Mouse (Mus musculus) olfactory bulb, adult 2 months (tissue): Measurements from ENCODE around the gene Cacna1c. TPM values are rescaled to one million over a fixed set of nuclear protein-coding genes. Genes with fewer than 3 reads are reported as not detected.

ENCODE experiments used
- H3K27ac ChIP-seq: fragments of 200-500 bp; 2 replicates; pipeline ENCODE4 v1.5.1; 2012; ENCODE audit warnings: low read depth, low read length; ENCODE audit not compliant: insufficient read depth
- H3K4me1 ChIP-seq: fragments of 200-500 bp; 2 replicates; pipeline ENCODE4 v1.6.1; 2012; ENCODE audit warnings: low read length; ENCODE audit not compliant: control insufficient read depth, insufficient read depth
- H3K4me3 ChIP-seq: fragments of 200-500 bp; 2 replicates; pipeline ENCODE4 v1.5.1; 2012; ENCODE audit warnings: mild to moderate bottlenecking, low read depth, low read length, moderate library complexity; ENCODE audit not compliant: insufficient read depth
- CTCF ChIP-seq: fragments of 200-500 bp; IDR thresholded peaks from 2 replicates; pipeline ENCODE4 v1.5.1; 2012; ENCODE audit warnings: low read depth, mild to moderate bottlenecking, low read length, moderate library complexity; ENCODE audit not compliant: insufficient read depth
- POLR2A ChIP-seq: fragments of 200-500 bp; IDR thresholded peaks from 2 replicates; pipeline ENCODE4 v1.6.1; 2012; ENCODE audit warnings: mild to moderate bottlenecking, low read depth, low read length, moderate library complexity; ENCODE audit not compliant: insufficient read depth
- WGBS: fragments of 180-500 bp; shearing (Covaris S2); methylation state at CpG from one replicate; pipeline ENCODE4 v1.1.7; 2018; 5-methylcytosine and 5-hydroxymethylcytosine counted together
- polyA plus RNA-seq: library from polyadenylated mRNA; stranded (reverse); fragments of >200 nt; gene quantifications from 2 replicates; pipeline ENCODE4 v1.2.4, GENCODE M21; 2012; ENCODE audit warnings: low replicate concordance; ENCODE audit not compliant: missing spikeins, insufficient read depth, insufficient read length

Cacna1c gene
- polyA plus RNA-seq, 1 experiment = 35.8 TPM

DNA sequence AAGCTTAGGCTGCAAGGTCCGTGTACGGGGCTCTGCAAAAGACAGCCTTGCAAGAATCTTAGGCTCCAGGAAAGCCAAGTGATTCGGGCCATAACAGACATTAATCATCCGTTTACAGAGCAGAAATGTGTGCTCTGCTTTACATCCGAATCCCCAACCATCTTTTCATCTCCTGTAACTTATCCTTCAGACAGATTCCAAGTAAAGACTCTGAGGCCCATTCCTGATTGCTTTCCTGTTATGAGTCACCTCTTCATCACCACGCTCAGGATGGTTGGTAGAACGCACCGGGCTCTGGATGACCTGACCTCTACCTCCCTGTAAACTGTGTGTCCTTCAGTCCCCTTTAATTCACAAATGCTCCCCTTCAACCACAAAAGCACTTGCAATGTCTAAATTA lies 175.0 kb downstream of the Cacna1c start:
- Histone ChIP-seq H3K27ac (no peak overlapping the region), H3K4me3 (no peak overlapping the region), H3K4me1 (peaks cover 25% of the 10 kb centered on the region)
- TF ChIP-seq POLR2A (no peak), CTCF (no peak)
- 62% methylated on average over 8 of the region's 8 CpGs for WGBS

DNA sequence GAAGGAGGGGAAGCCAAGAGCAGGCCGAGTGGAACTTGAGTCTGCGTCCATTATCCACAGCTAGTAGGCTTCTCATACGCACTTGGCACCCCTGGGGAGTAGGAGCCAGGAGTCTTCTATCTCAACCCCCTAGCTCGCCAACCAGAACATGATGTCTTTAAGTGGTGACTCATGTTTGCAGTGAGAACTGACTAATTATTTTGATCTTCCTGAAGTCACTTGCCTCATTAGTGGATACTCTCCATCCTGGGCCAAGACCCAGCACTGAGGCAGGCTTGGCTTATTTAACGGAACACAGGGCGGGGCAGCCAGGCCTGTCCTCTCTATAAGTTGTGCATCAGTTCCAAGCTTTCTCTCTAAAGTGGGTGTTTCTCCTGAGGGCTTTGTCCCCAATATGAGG lies 177.3 kb downstream of the Cacna1c start:
- WGBS = 53% methylated on average over 6 of the region's 6 CpGs

DNA sequence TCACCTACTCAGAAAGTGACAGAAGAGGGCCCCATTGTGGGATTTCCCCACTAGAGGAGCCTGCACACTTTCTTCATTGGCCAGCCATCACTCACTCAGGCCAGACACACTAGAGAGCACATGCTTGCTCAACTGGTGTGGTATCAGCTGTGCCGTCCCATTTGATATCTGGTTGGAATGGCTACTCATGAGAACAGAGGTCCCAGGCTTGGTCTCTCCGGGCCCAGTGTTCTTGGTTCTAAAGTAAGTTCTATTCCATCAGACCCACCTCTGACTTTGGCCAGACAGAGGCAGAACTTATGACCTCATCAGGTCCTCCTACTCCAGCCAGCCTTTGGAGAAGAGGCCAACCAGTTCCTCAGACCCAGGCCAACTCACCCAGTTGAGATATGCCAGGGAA lies 178.0 kb downstream of the Cacna1c start:
- 98% methylated on average over 2 of the region's 2 CpGs for WGBS
- Histone ChIP-seq H3K4me3 (no peak overlapping the region), H3K4me1 (peaks cover 24% of the 10 kb centered on the region), H3K27ac (no peak overlapping the region)
- TF ChIP-seq POLR2A (no peak), CTCF (no peak)

More for the DNA sequence above, 177.3 kb downstream of the Cacna1c start:
- 0 out of 2 replicates have a peak overlapping the region, but pooled peaks have one; percentile 10 for H3K27ac ChIP-seq
- peaks cover 24% of the 10 kb centered on the region for H3K4me1 ChIP-seq
- no peak overlapping the region for H3K4me3 ChIP-seq
- TF ChIP-seq CTCF = no peak
- TF ChIP-seq POLR2A = no peak

DNA sequence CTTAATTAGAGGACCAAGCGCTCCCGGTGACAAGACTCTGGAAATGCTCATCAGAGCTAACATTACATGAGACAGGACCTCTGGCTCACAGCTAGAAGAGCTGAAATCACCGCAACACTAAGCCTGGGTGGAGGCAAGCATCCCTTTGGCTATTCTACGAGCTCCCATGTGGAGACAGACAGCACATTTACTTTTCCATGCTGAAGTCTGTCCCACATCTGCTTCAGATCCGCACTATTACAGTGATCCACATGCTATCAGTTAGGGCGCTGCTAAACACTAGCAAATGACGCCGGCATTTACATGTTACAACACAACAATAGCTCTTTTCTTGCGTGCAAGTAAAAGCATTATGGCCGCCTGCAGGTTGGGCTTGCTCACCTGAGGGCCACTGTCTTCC lies 178.7 kb downstream of the Cacna1c start:
- no peak overlapping the region for H3K4me3 ChIP-seq
- H3K4me1 ChIP-seq = peaks cover 24% of the 10 kb centered on the region
- H3K27ac ChIP-seq = no peak overlapping the region
- WGBS = 68% methylated on average over 10 of the region's 10 CpGs
- TF ChIP-seq CTCF (no peak), POLR2A (no peak)

DNA sequence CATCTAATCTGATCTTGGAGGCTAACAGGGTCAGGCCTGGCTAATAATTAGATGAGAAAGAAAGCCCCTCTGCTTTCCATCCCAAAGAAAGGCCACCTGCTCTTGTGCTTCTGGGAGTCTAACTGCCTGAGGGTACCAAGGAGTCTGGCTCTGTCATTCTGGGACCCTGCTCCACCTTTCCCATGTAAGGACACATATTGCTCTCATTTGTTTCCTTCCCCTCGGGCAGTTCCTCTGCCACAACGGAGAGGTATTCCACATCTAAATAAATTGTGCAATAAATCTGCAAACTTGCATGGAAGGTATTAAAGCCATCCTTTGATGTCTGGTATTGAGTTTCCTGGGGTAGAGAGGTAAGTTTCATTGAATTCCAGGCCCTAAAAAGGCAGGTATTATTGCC lies 180.9 kb downstream of the Cacna1c start:
- WGBS = 64% methylated on average over 2 of the region's 2 CpGs
- no peak for TF ChIP-seq POLR2A
- no peak for TF ChIP-seq CTCF
- no peak overlapping the region for H3K27ac ChIP-seq
- peaks cover 18% of the 10 kb centered on the region for H3K4me1 ChIP-seq
- no peak overlapping the region for H3K4me3 ChIP-seq

DNA sequence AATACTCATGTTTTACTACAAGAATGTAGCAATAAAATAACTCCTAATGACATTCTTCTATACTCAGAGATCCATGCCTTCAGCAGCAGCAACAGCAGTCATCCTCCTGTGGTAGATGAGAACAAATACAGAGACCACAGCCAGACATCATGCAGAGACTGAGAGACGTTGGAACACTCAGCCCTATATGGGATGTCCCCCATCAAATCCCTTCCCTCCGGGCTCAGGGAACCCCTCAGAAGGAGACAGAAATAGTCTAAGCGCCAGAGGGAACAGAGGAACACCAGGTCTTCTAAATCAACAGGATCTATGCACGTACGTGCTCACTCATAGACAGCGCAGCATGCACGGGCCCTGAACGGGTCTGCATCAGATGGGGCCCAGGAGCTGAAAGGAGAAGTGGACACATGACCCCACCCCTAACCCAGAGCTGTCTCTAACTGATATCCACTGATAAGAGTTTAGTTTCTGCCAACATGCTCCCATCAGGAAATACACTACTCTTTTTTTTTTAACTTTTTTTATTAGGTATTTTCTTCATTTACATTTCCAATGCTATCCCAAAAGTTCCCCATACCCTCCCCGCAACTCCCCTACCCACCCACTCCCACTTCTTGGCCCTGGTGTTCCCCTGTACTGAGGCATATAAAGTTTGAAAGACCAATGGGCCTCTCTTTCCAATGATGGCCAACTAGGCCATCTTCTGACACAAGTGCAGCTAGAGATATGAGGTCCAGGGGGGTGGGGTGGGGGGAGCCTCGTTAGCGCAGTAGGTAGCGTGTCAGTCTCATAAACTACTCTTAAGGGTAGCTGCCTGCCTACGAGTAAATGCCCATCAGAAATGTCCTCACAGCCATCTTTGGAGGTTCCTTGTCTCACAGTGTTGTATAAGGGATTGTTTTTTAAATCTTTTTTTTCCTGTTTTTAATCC lies 182.8 kb downstream of the Cacna1c start:
- 91% methylated on average over 13 of the region's 13 CpGs for WGBS
- peaks cover 7% of the 10 kb centered on the region for H3K4me1 ChIP-seq
- H3K27ac ChIP-seq = no peak overlapping the region
- H3K4me3 ChIP-seq = no peak overlapping the region
- no peak for TF ChIP-seq POLR2A
- TF ChIP-seq CTCF = no peak

DNA sequence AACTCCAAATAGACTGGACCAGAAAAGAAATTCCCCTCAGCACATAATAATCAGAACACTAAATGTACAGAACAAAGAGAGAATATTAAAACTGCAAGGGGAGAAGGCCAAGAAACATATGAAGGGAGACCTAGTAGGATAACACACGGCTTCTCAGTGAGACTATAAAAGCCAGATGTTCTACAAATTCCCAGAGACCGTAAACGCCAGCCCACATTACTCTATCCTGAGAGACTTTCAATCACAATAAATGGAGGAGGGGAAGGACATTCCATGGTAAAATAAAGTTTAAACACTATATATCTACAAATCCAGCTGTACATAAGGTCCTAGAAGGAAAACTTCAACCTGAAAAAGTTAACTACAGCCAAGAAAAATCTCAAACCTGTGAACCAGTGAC lies 185.3 kb downstream of the Cacna1c start:
- TF ChIP-seq CTCF (no peak), POLR2A (no peak)
- Histone ChIP-seq H3K4me3 (no peak overlapping the region), H3K27ac (no peak overlapping the region), H3K4me1 (peaks cover 9% of the 10 kb centered on the region)
- 43% methylated on average over 3 of the region's 3 CpGs for WGBS

DNA sequence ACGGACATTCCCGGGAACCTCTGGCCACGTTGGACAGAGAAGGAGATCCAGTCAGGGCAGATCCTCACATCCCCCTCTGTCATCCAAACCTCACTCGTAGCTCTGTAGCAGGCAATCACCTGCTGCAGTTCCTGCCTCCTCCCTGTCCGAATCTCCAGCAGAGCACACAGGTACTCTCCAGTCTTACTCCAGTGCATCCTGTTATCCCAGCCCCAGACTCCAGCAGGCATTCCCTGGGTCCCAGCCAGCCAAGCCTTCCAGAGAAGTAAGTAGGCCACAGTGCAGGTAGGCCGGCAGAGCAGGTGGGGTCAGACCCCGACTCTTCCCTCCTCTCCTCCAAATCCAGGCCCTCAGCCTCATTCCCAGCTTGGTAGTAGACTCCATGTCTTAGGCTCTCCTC lies 186.7 kb downstream of the Cacna1c start:
- 88% methylated on average over 7 of the region's 7 CpGs for WGBS
- no peak overlapping the region for H3K27ac ChIP-seq
- TF ChIP-seq POLR2A (no peak), CTCF (no peak)

DNA sequence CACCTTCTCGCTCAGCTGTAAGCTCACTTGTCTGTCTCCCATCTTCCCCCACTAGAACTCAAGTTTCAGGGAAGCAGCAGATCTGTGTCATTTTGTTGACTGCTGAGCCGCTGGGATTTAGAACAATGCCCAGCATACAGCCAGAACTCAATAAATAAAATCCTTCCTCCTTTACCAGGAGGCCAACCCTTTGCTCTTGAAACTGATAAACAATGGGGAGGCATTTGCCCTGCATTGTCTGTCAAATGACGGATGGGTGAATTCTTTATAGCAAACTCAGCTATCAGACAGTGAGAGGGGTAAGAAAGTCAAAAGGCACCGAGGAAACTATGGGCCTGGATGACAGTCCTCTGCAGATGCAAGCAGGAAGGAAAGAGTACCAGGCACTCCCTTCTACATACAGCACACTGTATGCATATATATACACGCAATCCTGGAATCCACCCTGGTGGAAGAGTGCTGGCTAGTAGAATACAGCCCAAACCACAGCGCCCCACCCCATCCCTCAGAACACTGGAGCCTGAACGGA lies 187.5 kb downstream of the Cacna1c start:
- 72% methylated on average over 7 of the region's 7 CpGs for WGBS
- H3K27ac ChIP-seq = no peak overlapping the region
- H3K4me3 ChIP-seq = no peak overlapping the region
- no peak for TF ChIP-seq CTCF
- no peak for TF ChIP-seq POLR2A
- peaks cover 16% of the 10 kb centered on the region for H3K4me1 ChIP-seq

More for the DNA sequence above, 186.7 kb downstream of the Cacna1c start:
- Histone ChIP-seq H3K4me3 (no peak overlapping the region), H3K4me1 (peaks cover 13% of the 10 kb centered on the region)
